Mouse (Mus musculus) limb, embryonic 13.5 days (tissue): ENCODE data around the gene Ap1ar. TPM values are rescaled to one million over a fixed set of nuclear protein-coding genes. Genes with fewer than 3 reads are reported as not detected.
A peak's percentile ranks its signal among the peaks of the same experiment; 100 is the strongest.
"Not testable (repeated sequence)": the region's sequence is repeated elsewhere in the genome, so short reads cannot be mapped to it uniquely, and the experiment has no call there.

Experiments
- ATAC-seq: fragments of 200-750 bp; cut with Nextera tagmentation; 2 replicates; pipeline ENCODE4 v1.8.0; 2017; ENCODE audit warnings: low read depth, moderate number of reproducible peaks, moderate TSS enrichment; ENCODE audit not compliant: low FRiP score
- H3K27ac ChIP-seq: fragments of 300-500 bp; sonication (generic); 2 replicates; pipeline ENCODE4 v1.5.1; 2015; ENCODE audit warnings: inconsistent platforms, mild to moderate bottlenecking, moderate library complexity
- H3K27me3 ChIP-seq: fragments of 300-500 bp; sonication (generic); 2 replicates; pipeline ENCODE4 v1.6.1; 2015; ENCODE audit warnings: mild to moderate bottlenecking, inconsistent platforms
- H3K36me3 ChIP-seq: fragments of 300-500 bp; sonication (generic); 2 replicates; pipeline ENCODE4 v1.6.1; 2015; ENCODE audit warnings: inconsistent platforms, mild to moderate bottlenecking, moderate library complexity
- H3K4me1 ChIP-seq: fragments of 300-500 bp; sonication (generic); 2 replicates; pipeline ENCODE4 v1.6.1; 2015; ENCODE audit warnings: inconsistent platforms
- H3K4me2 ChIP-seq: fragments of 300-500 bp; sonication (generic); replicated peaks from 2 replicates; pipeline ENCODE4 v1.6.1; 2015; ENCODE audit warnings: inconsistent platforms, mild to moderate bottlenecking, moderate library complexity
- H3K4me3 ChIP-seq: fragments of 300-500 bp; sonication (generic); 2 replicates; pipeline ENCODE4 v1.5.1; 2015; ENCODE audit warnings: moderate library complexity, mild to moderate bottlenecking, inconsistent platforms
- H3K9ac ChIP-seq: fragments of 300-500 bp; sonication (generic); 2 replicates; pipeline ENCODE4 v1.6.1; 2015; ENCODE audit warnings: mild to moderate bottlenecking, inconsistent platforms
- H3K9me3 ChIP-seq: fragments of 300-500 bp; sonication (generic); 2 replicates; pipeline ENCODE4 v1.6.1; 2016; ENCODE audit warnings: inconsistent platforms
- WGBS: fragments of 180-500 bp; shearing (Covaris S2); methylation state at CpG from one replicate; pipeline ENCODE4 v1.1.7; 2015; 5-methylcytosine and 5-hydroxymethylcytosine counted together
- polyA plus RNA-seq: library from polyadenylated mRNA; unstranded; fragments of >200 nt; fragmentation: Nextera tagmentation; extraction: Ambion mirVana; gene quantifications from 2 replicates; pipeline ENCODE4 v1.2.1, GENCODE M21; 2015

The Ap1ar gene
- polyA plus RNA-seq, 1 experiment from 2014 or later = 54.1 TPM

DNA sequence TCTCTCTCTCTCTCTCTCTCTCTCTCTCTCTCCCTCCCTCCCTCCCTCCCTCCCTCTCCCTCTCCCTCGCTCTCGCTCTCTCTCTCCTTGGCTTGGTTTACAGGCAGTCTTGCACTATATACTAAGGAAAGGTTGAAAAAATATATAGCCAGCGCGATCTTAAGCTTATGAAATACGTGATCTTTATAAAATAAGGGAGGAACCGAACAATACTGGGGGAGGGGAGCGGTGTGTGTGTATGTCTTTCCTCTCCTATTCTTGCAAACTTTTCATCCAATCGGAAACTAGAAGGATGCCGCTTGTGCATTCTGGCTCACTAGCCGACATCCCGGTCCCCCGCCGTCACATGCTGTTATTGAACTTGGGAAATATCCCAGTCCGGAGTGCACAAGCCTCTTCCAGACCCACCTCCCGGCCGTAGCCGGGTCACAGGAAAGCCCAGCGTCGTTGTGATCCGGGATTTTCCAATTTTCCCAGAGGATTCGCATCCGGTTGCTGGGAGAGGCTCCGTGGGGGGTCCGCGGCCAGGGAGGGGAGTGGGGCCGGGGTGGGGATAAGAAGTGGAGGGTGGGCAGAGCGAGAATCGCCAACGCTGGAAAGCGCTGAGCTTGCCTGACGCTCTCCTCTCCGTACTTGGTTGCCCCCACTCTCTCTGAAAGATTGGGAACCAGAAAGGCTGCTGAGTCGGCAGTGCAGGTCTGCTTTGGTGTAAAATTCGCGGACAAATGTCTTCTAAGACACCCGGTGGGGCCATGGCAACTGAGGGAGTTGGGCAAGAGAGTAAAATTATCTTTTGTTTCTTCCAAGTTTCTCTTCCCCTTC lies 46.9 kb downstream of the Ap1ar start:
- peak overlapping the region; percentile 70 for H3K9ac ChIP-seq
- peaks cover 34% of the 10 kb centered on the region for H3K27me3 ChIP-seq
- no peaks in the 10 kb centered on the region for H3K9me3 ChIP-seq
- peak; percentile 49; the same call in 1 of the 2 replicates for ATAC-seq
- H3K27ac ChIP-seq = no peak overlapping the region
- H3K4me1 ChIP-seq = peaks cover 16% of the 10 kb centered on the region
- H3K36me3 ChIP-seq = no peaks in the 10 kb centered on the region
- 1% methylated on average over 35 of the region's 36 CpGs for WGBS
- H3K4me2 ChIP-seq = peak overlapping the region; percentile 98
- H3K4me3 ChIP-seq = peak overlapping the region; percentile 64

DNA sequence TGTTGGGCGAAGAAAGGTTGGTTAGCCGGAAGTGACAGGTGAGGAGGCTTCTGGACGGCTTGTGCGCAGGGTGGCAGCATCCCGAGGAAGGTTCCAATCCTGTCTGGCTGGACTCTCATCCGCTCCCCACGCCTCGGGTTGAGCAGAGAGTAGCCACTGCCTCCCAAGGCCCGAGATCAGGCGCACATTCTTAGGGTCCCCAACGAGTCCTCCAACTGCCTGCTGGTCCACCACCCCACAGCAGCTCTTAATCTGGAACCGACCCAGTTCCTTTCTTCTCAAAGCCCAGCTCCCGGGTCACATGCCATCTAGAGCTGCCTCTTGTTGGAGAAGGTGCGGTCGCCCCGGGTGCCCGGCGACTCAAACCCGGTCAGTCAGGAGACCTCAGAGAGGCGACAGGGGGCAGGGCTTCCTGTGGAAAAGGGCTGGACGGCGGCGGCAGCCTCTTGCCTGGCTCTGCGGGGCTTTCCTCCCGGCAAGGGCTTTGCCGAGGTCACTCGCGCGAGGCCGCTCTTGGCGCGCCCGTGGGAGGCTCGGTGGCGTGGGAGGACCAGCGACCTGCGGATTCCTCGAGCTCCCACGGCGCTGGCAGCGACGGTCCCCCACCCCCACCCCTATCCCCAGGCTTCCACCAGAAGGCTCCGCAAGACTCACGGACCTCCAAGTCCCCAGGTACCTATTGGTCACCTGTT lies 47.7 kb downstream of the Ap1ar start, which contains the start of gene Tifa:
Tifa (plus strand) TSS at position 306 of the 692 bp plus-strand sequence.
- ATAC-seq = peak; percentile 51
- under 1% methylated on average over 44 of the region's 44 CpGs for WGBS
- peak within 1 kb of the TSS; percentile 98 for H3K4me2 ChIP-seq
- H3K9ac ChIP-seq = peak within 1 kb of the TSS; percentile 70
- no peaks in the 10 kb centered on the region for H3K9me3 ChIP-seq
- peaks cover 16% of the 10 kb centered on the region for H3K4me1 ChIP-seq
- H3K4me3 ChIP-seq = peak within 1 kb of the TSS; percentile 64
- peaks cover 34% of the 10 kb centered on the region for H3K27me3 ChIP-seq
- no peaks in the 10 kb centered on the region for H3K36me3 ChIP-seq
- no peak within 1 kb of the TSS for H3K27ac ChIP-seq

GRCm38 (mm10) chr3:127788919-127789318 lies 48.4 kb downstream of the Ap1ar start:
- no peak overlapping the region for H3K27ac ChIP-seq
- H3K36me3 ChIP-seq = no peaks in the 10 kb centered on the region
- ATAC-seq = no peak
- H3K4me1 ChIP-seq = peaks cover 16% of the 10 kb centered on the region
- 19% methylated on average over 8 of the region's 8 CpGs for WGBS
- peaks cover 34% of the 10 kb centered on the region for H3K27me3 ChIP-seq
- H3K9ac ChIP-seq = no peak overlapping the region
- peak overlapping the region; percentile 64 for H3K4me3 ChIP-seq
- H3K4me2 ChIP-seq = peak overlapping the region; percentile 98
- H3K9me3 ChIP-seq = no peaks in the 10 kb centered on the region

DNA sequence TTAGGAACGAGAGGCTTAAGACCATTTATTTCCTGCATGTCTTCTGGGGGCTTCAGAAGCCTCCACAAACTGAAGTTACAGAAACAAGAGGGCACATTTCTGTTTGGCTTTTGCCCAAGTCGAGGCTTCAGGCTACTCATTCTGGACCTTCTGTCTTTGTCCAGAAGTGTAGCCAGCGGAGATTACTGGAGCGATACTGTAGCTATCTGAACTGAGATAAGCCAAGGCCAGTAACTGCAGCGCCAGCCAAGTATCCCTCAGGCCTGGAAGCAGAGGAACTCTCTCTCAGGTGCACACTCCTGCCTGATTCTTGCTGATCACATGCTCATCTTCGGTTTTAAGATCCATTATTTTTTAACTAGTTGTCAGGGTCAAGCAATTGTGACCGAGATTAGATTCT lies 49.3 kb downstream of the Ap1ar start:
- Histone ChIP-seq H3K4me2 (no peak overlapping the region), H3K27me3 (peaks cover 34% of the 10 kb centered on the region), H3K27ac (no peak overlapping the region), H3K9me3 (peaks cover 2% of the 10 kb centered on the region; the same call in 1 of the 2 replicates), H3K9ac (no peak overlapping the region), H3K4me1 (peaks cover 16% of the 10 kb centered on the region), H3K4me3 (no peak overlapping the region), H3K36me3 (no peaks in the 10 kb centered on the region)
- 55% methylated on average over 7 of the region's 7 CpGs for WGBS
- no peak for ATAC-seq

- Histone ChIP-seq H3K27ac (no peak overlapping the region), H3K9ac (no peak overlapping the region), H3K4me2 (no peak overlapping the region), H3K27me3 (peaks cover 29% of the 10 kb centered on the region), H3K9me3 (peaks cover 2% of the 10 kb centered on the region; the same call in 1 of the 2 replicates), H3K4me3 (no peak overlapping the region), H3K36me3 (no peaks in the 10 kb centered on the region), H3K4me1 (peaks cover 16% of the 10 kb centered on the region)
- ATAC-seq = no peak
These were observed 50.3 kb downstream of the Ap1ar start for GRCm38 (mm10) chr3:127787032-127787431.

GRCm38 (mm10) chr3:127783680-127784079 lies 53.6 kb downstream of the Ap1ar start:
- H3K27me3 ChIP-seq = peaks cover 14% of the 10 kb centered on the region
- H3K4me2 ChIP-seq, H3K4me3 ChIP-seq, H3K9me3 ChIP-seq, H3K36me3 ChIP-seq, ATAC-seq, H3K9ac ChIP-seq, H3K27ac ChIP-seq, H3K4me1 ChIP-seq: not testable (repeated sequence)
- 89% methylated on average over 8 of the region's 8 CpGs for WGBS

DNA sequence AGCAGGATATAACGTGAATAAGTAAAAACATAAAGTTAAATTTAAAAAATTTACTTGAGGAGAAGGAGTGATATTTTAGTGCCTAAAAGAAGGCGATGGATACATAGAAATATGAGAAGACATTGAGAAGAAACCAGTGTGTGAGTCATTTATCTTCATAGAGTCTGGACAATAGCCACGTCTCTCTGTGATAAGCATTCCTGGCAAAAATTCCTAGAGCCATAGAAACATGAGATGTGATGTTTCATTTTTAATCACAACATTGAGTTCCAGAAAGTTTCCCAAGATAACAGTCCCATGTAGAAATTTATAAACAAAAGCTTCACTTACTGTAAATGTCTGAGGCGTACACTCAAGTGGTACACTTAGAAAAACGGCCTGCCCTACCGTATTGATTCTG lies 54.4 kb downstream of the Ap1ar start:
- Histone ChIP-seq H3K36me3 (no peaks in the 10 kb centered on the region), H3K27me3 (peaks cover 6% of the 10 kb centered on the region), H3K9ac (no peak overlapping the region), H3K27ac (no peak overlapping the region), H3K4me2 (no peak overlapping the region), H3K4me3 (no peak overlapping the region), H3K9me3 (peaks cover 2% of the 10 kb centered on the region; the same call in 1 of the 2 replicates), H3K4me1 (no peaks in the 10 kb centered on the region)
- WGBS = 85% methylated on average over 6 of the region's 6 CpGs
- no peak for ATAC-seq

DNA sequence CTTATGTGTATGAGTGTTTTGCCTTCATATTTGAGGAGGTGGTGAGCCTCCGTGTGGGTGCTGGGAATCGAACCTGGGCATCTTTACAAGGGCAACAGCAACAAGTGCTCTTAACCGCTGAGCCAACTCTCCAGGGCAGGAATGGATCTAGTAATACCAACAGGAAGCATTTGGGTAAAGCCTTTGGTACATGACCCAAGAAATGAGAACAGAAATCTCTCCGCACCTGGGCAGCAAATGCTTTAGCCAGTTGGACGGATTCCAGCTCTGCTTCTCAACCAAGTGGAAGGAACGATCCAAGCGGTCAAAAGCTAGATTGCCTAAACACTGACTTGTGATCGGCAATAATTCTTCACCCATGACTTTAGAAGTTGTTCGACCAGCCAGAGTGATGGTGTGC lies 56.4 kb downstream of the Ap1ar start:
- Histone ChIP-seq H3K27me3 (no peaks in the 10 kb centered on the region), H3K27ac (no peak overlapping the region), H3K9ac (no peak overlapping the region), H3K4me2 (no peak overlapping the region), H3K4me3 (no peak overlapping the region), H3K4me1 (no peaks in the 10 kb centered on the region), H3K9me3 (peaks cover 2% of the 10 kb centered on the region; the same call in 1 of the 2 replicates), H3K36me3 (no peaks in the 10 kb centered on the region)
- WGBS = 89% methylated on average over 9 of the region's 9 CpGs
- ATAC-seq = no peak

DNA sequence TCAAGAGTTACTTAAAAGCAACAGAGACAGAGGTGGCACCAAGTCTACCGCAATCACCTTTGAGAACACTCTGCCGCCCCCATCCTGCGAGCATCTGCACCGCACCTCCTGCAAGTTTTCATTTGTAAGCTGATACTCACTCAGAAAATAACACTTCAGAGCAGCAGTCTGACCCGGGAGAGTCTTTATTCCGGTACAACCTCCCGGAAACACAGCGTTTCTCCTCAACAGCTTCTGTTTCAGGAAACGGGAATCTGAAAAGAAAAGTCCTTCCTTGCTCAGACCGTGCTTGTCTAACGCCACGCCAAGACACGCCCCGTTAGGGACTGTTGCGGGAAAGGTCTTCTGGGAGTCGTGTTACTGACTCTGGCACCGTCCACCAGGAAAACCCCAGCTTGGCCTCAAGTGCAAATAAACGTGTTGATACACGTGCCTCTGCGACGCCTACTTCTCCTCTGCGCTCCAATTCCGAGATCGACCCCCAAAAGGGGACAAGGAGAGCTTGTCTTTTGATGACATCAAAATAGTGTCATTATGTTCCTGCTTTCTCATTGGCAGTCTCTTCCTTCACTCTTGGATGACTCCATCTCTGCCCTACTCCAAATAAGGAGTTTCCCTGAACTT lies 57.2 kb downstream of the Ap1ar start, which contains the start of gene Alpk1:
Alpk1 (minus strand) TSS at position 507 of the 624 bp plus-strand sequence.
- Histone ChIP-seq H3K4me1 (no peaks in the 10 kb centered on the region), H3K4me3 (peak within 1 kb of the TSS; percentile 50), H3K4me2 (peak within 1 kb of the TSS; percentile 75), H3K27me3 (no peaks in the 10 kb centered on the region), H3K36me3 (no peaks in the 10 kb centered on the region), H3K27ac (no peak within 1 kb of the TSS), H3K9me3 (peaks cover 2% of the 10 kb centered on the region; the same call in 1 of the 2 replicates), H3K9ac (peak within 1 kb of the TSS; percentile 48; the same call in 1 of the 2 replicates)
- ATAC-seq = peak; percentile 90
- WGBS = under 1% methylated on average over 24 of the region's 24 CpGs

DNA sequence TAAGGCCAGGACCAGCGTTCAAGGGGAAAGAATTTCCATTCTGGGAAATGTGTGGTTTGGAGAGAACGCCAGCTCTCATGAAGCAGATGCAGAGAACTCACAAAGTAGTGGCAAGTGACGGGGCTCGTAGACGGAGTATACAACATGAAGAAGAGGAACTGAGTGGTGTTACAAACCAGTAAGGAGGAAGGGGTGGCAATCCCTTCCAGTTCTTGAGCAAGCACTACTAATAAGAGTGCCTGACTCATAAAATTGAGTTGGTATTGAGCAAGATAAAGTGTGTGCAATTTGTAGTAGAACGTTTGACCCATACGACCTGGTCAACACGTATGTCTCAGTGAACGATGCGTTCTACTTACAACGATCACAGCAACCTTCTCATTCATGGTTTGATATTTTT lies 68.2 kb downstream of the Ap1ar start:
- H3K4me3 ChIP-seq = no peak overlapping the region
- 82% methylated on average over 11 of the region's 11 CpGs for WGBS
- no peak for ATAC-seq

GRCm38 (mm10) chr3:127765971-127766370 lies 71.4 kb downstream of the Ap1ar start:
- no peaks in the 10 kb centered on the region for H3K4me1 ChIP-seq
- no peak for ATAC-seq
- no peak overlapping the region for H3K27ac ChIP-seq
- no peaks in the 10 kb centered on the region for H3K9me3 ChIP-seq
- no peak overlapping the region for H3K4me3 ChIP-seq
- no peaks in the 10 kb centered on the region for H3K36me3 ChIP-seq
- no peak overlapping the region for H3K4me2 ChIP-seq
- 73% methylated on average over 3 of the region's 3 CpGs for WGBS
- H3K9ac ChIP-seq = no peak overlapping the region
- H3K27me3 ChIP-seq = peaks cover 25% of the 10 kb centered on the region

More for the DNA sequence above, 68.2 kb downstream of the Ap1ar start:
- no peak overlapping the region for H3K4me2 ChIP-seq
- H3K27ac ChIP-seq = no peak overlapping the region
- no peaks in the 10 kb centered on the region for H3K4me1 ChIP-seq
- H3K27me3 ChIP-seq = peaks cover 5% of the 10 kb centered on the region; the same call in 1 of the 2 replicates
- no peaks in the 10 kb centered on the region for H3K9me3 ChIP-seq
- H3K9ac ChIP-seq = no peak overlapping the region
- H3K36me3 ChIP-seq = no peaks in the 10 kb centered on the region

DNA sequence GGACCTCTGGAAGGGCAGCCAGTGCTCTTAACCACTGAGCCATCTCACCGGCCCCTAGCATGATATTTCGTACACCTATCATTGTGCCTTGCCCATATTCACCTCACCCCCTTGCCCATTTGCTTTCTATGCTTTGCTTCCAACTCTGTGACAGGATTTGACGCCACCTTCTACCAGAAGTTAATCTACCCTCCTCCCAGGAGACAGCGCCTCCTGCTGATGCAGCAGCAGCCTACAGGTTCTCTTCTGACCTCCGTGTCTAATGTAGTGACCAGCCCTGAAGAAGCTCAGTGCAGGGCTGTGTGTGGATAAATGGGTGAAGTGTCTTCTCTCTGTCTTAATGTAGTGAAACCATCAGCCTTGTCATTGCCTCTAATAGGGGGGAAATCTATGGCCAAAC lies 72.8 kb downstream of the Ap1ar start:
- H3K4me2 ChIP-seq = no peak overlapping the region
- 60% methylated on average over 5 of the region's 5 CpGs for WGBS
- no peak overlapping the region for H3K4me3 ChIP-seq
- no peak overlapping the region for H3K9ac ChIP-seq
- H3K9me3 ChIP-seq = no peaks in the 10 kb centered on the region
- H3K4me1 ChIP-seq = no peaks in the 10 kb centered on the region
- no peak overlapping the region for H3K27ac ChIP-seq
- ATAC-seq = no peak
- H3K27me3 ChIP-seq = peaks cover 36% of the 10 kb centered on the region
- H3K36me3 ChIP-seq = no peaks in the 10 kb centered on the region
